Mouse (Mus musculus): ENCODE measurements around the gene Ppa1.

GRCm38 (mm10) chr10:61715462-61715837 lies 67.1 kb downstream of the Ppa1 start:
- TF ChIP-seq POLR2A (IDR thresholded peaks at IDR 0.05; ENCODE audit: control insufficient read depth, extremely low read depth, insufficient read depth, low read length, poor library complexity) (no peak), CTCF (IDR thresholded peaks at IDR 0.05; ENCODE audit: borderline replicate concordance, control insufficient read depth, extremely low read depth, insufficient read depth, low read length, poor library complexity) (no peak)
